Mouse (Mus musculus): ENCODE measurements around the gene Yipf3.

GRCm38 (mm10) chr17:46210550-46210949 lies 37.3 kb upstream of the Yipf3 start:
- TF ChIP-seq GATA1 (IDR thresholded peaks at IDR 0.05; ENCODE audit: low read length): no peak
- TF ChIP-seq TAL1 (IDR thresholded peaks at IDR 0.05; ENCODE audit: low read length): no peak
